Comparison of ENCODE assay signal across 12 mouse cellular contexts in genomic region chr1:91226562-91226961, GRCm38 (mm10).
"Had no signal": no experiment of that assay in that cellular context is flagged by ENCODE, and none has a peak within 500 bp of the region (broad histone marks: within the 10 kb centered on the region; RNA-seq: fewer than 3 reads in every experiment).

No protein-coding gene starts in this region.

- H3K9ac ChIP-seq: neural tube, embryonic 15.5 days had no signal

- H3K27me3 ChIP-seq: neural tube, embryonic 15.5 days had no signal

- H3K9me3 ChIP-seq: midbrain, embryonic 10.5 days; neural tube, embryonic 15.5 days had no signal

- H3K36me3 ChIP-seq: midbrain, embryonic 10.5 days; neural tube, embryonic 15.5 days had no signal

- H3K4me1 ChIP-seq: neural tube, embryonic 15.5 days had no signal

- H3K4me2 ChIP-seq: neural tube, embryonic 15.5 days had no signal

- H3K27ac ChIP-seq: layer of hippocampus, adult 2 months; midbrain, embryonic 10.5 days; neural tube, embryonic 15.5 days; stomach, postnatal 0 days had no signal

- H3K4me3 ChIP-seq: layer of hippocampus, adult 2 months; midbrain, embryonic 10.5 days; myocyte; neural tube, embryonic 15.5 days had no signal

- DNase-seq: kidney, adult 11 months; kidney, adult 9 months; kidney, postnatal 36 days; lung, adult 18-20 months; midbrain, embryonic 14.5 days; right cerebral cortex, adult 18-20 months; right cerebral cortex, postnatal 25 days had no signal
